Mouse (Mus musculus) CH12.LX (cell line): ENCODE results near the gene Cdc20b. TPM values are rescaled to one million over a fixed set of nuclear protein-coding genes. Genes with fewer than 3 reads are reported as not detected.

Source experiments
- DNase-seq: peaks from one replicate; pipeline ENCODE4 v3.0.0-alpha.2; 2013; ENCODE audit errors: extremely low read depth
- H3K27ac ChIP-seq: 2 replicates; pipeline ENCODE4 v1.5.1; 2012; ENCODE audit warnings: low read depth, mild to moderate bottlenecking, control low read depth, moderate library complexity; ENCODE audit not compliant: insufficient read depth
- H3K27me3 ChIP-seq: replicated peaks from 2 replicates; pipeline ENCODE3; 2012; ENCODE audit warnings: inconsistent platforms
- H3K36me3 ChIP-seq, 2 experiments: replicated peaks in 1 of 2; 2 replicates each; pipeline versions ENCODE3 to v1.6.1; 2012; ENCODE audit warnings: inconsistent platforms in 1 of 2, low read length in 1 of 2, mild to moderate bottlenecking in 1 of 2, mixed read lengths in 1 of 2, moderate library complexity in 1 of 2; ENCODE audit not compliant: control insufficient read depth in 1 of 2, insufficient read depth in 1 of 2
- H3K4me1 ChIP-seq, 2 experiments: 2 replicates each; pipeline ENCODE4 v1.6.1; 2012; ENCODE audit warnings: inconsistent platforms in 1 of 2, moderate library complexity in 1 of 2; ENCODE audit not compliant: insufficient read depth in 2 of 2, control insufficient read depth in 1 of 2
- H3K4me2 ChIP-seq: 2 replicates; pipeline ENCODE4 v1.6.1; 2012; ENCODE audit warnings: low read depth, mild to moderate bottlenecking, control low read depth; ENCODE audit not compliant: poor library complexity, insufficient read depth, severe bottlenecking
- H3K4me3 ChIP-seq, 3 experiments: fragments of 150-350 bp in 1 of 3; sonication (generic) in 1 of 3; replicated peaks in 1 of 3; 2 replicates each; pipeline versions ENCODE3 to v1.5.1; 2011 to 2012; ENCODE audit warnings: low read depth in 2 of 3, low read length in 2 of 3, mild to moderate bottlenecking in 2 of 3, moderate library complexity in 2 of 3, control low read depth in 1 of 3, improper control_type of control experiment in 1 of 3, inconsistent platforms in 1 of 3, mixed read lengths in 1 of 3; ENCODE audit not compliant: poor library complexity in 1 of 3
- H3K79me2 ChIP-seq: replicated peaks from 2 replicates; pipeline ENCODE4 v1.6.1; 2012; ENCODE audit warnings: mild to moderate bottlenecking, moderate library complexity; ENCODE audit not compliant: control insufficient read depth, poor library complexity, insufficient read depth, severe bottlenecking; ENCODE audit errors: extremely low read depth
- H3K9ac ChIP-seq: 2 replicates; pipeline ENCODE4 v1.6.1; 2012; ENCODE audit warnings: low read depth, mild to moderate bottlenecking, control low read depth, moderate library complexity; ENCODE audit not compliant: insufficient read depth
- H3K9me3 ChIP-seq: replicated peaks from 2 replicates; pipeline ENCODE3; 2012; ENCODE audit warnings: low read length, inconsistent platforms, mixed read lengths
- BHLHE40 ChIP-seq: IDR thresholded peaks from 2 replicates; pipeline ENCODE4 v1.6.1; 2011; ENCODE audit warnings: mild to moderate bottlenecking, low read depth, low read length, improper control_type of control experiment
- CTCF ChIP-seq, 2 experiments: IDR thresholded peaks in 1 of 2; conservative IDR thresholded peaks in 1 of 2; 2 replicates each; pipeline ENCODE4 v1.5.1; 2011 to 2012; ENCODE audit warnings: low read depth in 2 of 2, low read length in 2 of 2, improper control_type of control experiment in 1 of 2, inconsistent platforms in 1 of 2, mild to moderate bottlenecking in 1 of 2, moderate library complexity in 1 of 2
- E2F4 ChIP-seq: IDR thresholded peaks from 2 replicates; pipeline ENCODE4 v1.6.1; 2011; ENCODE audit warnings: low read depth, low read length, improper control_type of control experiment; ENCODE audit not compliant: insufficient replicate concordance
- ELF1 ChIP-seq: IDR thresholded peaks from 2 replicates; pipeline ENCODE4 v1.6.1; 2014; ENCODE audit warnings: low read depth, mild to moderate bottlenecking, inconsistent platforms, low read length, improper control_type of control experiment
- ETS1 ChIP-seq: conservative IDR thresholded peaks from 2 replicates; pipeline ENCODE4 v1.6.1; 2012; ENCODE audit warnings: low read depth, mild to moderate bottlenecking, inconsistent platforms, low read length, improper control_type of control experiment, moderate library complexity
- HCFC1 ChIP-seq: IDR thresholded peaks from 2 replicates; pipeline ENCODE4 v1.6.1; 2012; ENCODE audit warnings: low read depth, mild to moderate bottlenecking, inconsistent platforms, low read length, improper control_type of control experiment
- IRF4 ChIP-seq: IDR thresholded peaks from 2 replicates; pipeline ENCODE4 v1.6.1; 2014; ENCODE audit warnings: low read depth, mild to moderate bottlenecking, inconsistent platforms, low read length, improper control_type of control experiment
- JUN ChIP-seq: IDR thresholded peaks from 2 replicates; pipeline ENCODE4 v1.6.1; 2011; ENCODE audit warnings: low read depth, mild to moderate bottlenecking, low read length, improper control_type of control experiment, moderate library complexity; ENCODE audit not compliant: insufficient read depth
- JUND ChIP-seq: conservative IDR thresholded peaks from 2 replicates; pipeline ENCODE4 v1.6.1; 2011; ENCODE audit warnings: low read depth, low read length, improper control_type of control experiment
- KAT2A ChIP-seq: IDR thresholded peaks from 2 replicates; pipeline ENCODE4 v1.6.1; 2012; ENCODE audit warnings: low read length, improper control_type of control experiment, inconsistent platforms; ENCODE audit not compliant: insufficient replicate concordance
- MAFK ChIP-seq: IDR thresholded peaks from 2 replicates; pipeline ENCODE4 v1.6.1; 2011; ENCODE audit warnings: low read length, improper control_type of control experiment; ENCODE audit not compliant: insufficient replicate concordance
- MAX ChIP-seq: IDR thresholded peaks from 2 replicates; pipeline ENCODE4 v1.6.1; 2011; ENCODE audit warnings: low read length, improper control_type of control experiment
- MEF2A ChIP-seq: IDR thresholded peaks from 2 replicates; pipeline ENCODE4 v1.6.1; 2014; ENCODE audit warnings: low read depth, mild to moderate bottlenecking, inconsistent platforms, low read length, improper control_type of control experiment, borderline replicate concordance
- MXI1 ChIP-seq: IDR thresholded peaks from 2 replicates; pipeline ENCODE4 v1.6.1; 2011; ENCODE audit warnings: mild to moderate bottlenecking, low read depth, low read length, improper control_type of control experiment
- MYC ChIP-seq: IDR thresholded peaks from 2 replicates; pipeline ENCODE4 v1.6.1; 2011; ENCODE audit warnings: low read depth, mild to moderate bottlenecking, improper control_type of control experiment, low read length
- NELFE ChIP-seq: IDR thresholded peaks from 2 replicates; pipeline ENCODE4 v1.6.1; 2011; ENCODE audit warnings: low read depth, low read length, improper control_type of control experiment
- NRF1 ChIP-seq: IDR thresholded peaks from 2 replicates; pipeline ENCODE4 v1.6.1; 2014; ENCODE audit warnings: low read depth, mild to moderate bottlenecking, inconsistent platforms, low read length, improper control_type of control experiment, moderate library complexity
- PAX5 ChIP-seq: IDR thresholded peaks from 2 replicates; pipeline ENCODE4 v1.6.1; 2012; ENCODE audit warnings: low read length, inconsistent platforms, mixed read lengths
- POLR2A ChIP-seq: IDR thresholded peaks from 2 replicates; pipeline ENCODE4 v1.6.1; 2011; ENCODE audit warnings: low read depth, mild to moderate bottlenecking, improper control_type of control experiment, low read length
- SIN3A ChIP-seq: IDR thresholded peaks from 2 replicates; pipeline ENCODE4 v1.6.1; 2012; ENCODE audit warnings: low read length, improper control_type of control experiment, inconsistent platforms
- TCF12 ChIP-seq: IDR thresholded peaks from 2 replicates; pipeline ENCODE4 v1.6.1; 2014; ENCODE audit warnings: low read depth, mild to moderate bottlenecking, inconsistent platforms, low read length, improper control_type of control experiment
- USF2 ChIP-seq: conservative IDR thresholded peaks from 2 replicates; pipeline ENCODE4 v1.6.1; 2011; ENCODE audit warnings: low read depth, low read length, improper control_type of control experiment
- ZC3H11A ChIP-seq: IDR thresholded peaks from 2 replicates; pipeline ENCODE4 v1.6.1; 2012; ENCODE audit warnings: low read depth, mild to moderate bottlenecking, inconsistent platforms, low read length, improper control_type of control experiment
- ZMIZ1 ChIP-seq: IDR thresholded peaks from 2 replicates; pipeline ENCODE4 v1.6.1; 2012; ENCODE audit warnings: low read depth, mild to moderate bottlenecking, inconsistent platforms, low read length, improper control_type of control experiment
- ZNF384 ChIP-seq: IDR thresholded peaks from 2 replicates; pipeline ENCODE4 v1.6.1; 2012; ENCODE audit warnings: low read depth, low read length, improper control_type of control experiment, inconsistent platforms
- dilution Hi-C: fragments of 300-500 bp; cut with MboI; formaldehyde crosslinking; loops from 2 replicates; pipeline ENCODE4 v1.14.3; 2020; ENCODE audit warnings: low sequenced_read_pairs; ENCODE audit not compliant: extremely low pct_unique_long_range_greater_than_20kb, extremely low pct_ligation_motif_present
- in situ Hi-C: fragments of 300-500 bp; cut with MboI; formaldehyde crosslinking; loops from 3 replicates; pipeline ENCODE4 v1.14.3; 2019; ENCODE audit warnings: low sequenced_read_pairs, low pct_ligation_motif_present, low pct_unique_long_range_greater_than_20kb, mixed read lengths
- polyA plus RNA-seq: library from polyadenylated mRNA; unstranded; fragments of >175 nt; gene quantifications from 2 replicates; pipeline ENCODE4 v1.2.1, GENCODE M21; 2012; ENCODE audit warnings: low read depth; ENCODE audit not compliant: insufficient read length
- total RNA-seq, 2 experiments: library from RNA; depleted of rRNA; stranded (reverse); fragments of 300-350 nt in 1 of 2; fragments of >200 nt in 1 of 2; gene quantifications; 2 replicates each; pipeline ENCODE4 v1.2.3; 2012 to 2014

Gene Cdc20b
- total and polyA plus RNA-seq, 3 experiments: not detected

- TF ChIP-seq E2F4 (no peak), ETS1 (peak; percentile 37; the same call in 1 of the 2 replicates), NRF1 (peak; percentile 34; the same call in 1 of the 2 replicates), POLR2A (peak; percentile 84), MAFK (no peak), TCF12 (peak; percentile 74), IRF4 (0 out of 2 replicates have a peak, but pooled peaks have one; percentile 27), MYC (0 out of 2 replicates have a peak, but pooled peaks have one; percentile 31)
Observed at GRCm38 (mm10) chr13:112987532-112987943, 47.4 kb upstream of the Cdc20b start, which contains the start of gene Ccno (continued).

DNA sequence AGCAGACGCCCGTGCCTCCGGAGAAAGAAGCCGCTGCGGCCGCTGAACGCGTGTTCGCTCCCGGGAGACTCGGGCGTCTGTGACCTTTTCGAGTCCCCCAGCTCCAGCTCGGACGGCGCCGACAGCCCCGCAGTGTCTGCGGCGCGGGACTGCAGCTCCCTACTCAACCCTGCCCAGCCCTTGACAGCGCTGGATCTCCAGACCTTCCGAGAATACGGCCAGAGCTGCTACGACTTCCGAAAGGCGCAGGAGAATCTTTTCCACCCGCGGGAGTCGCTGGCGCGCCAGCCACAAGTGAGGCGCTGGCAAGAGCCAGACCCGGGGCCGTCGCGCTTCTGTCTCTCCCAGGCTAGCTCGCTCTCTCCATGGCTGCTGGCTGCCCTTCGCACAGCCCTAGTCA, 46.9 kb upstream of the Cdc20b start:
- Histone ChIP-seq H3K27me3 (peaks cover 77% of the 10 kb centered on the region), H3K9me3 (no peaks in the 10 kb centered on the region), H3K36me3 (no peaks in the 10 kb centered on the region), H3K27ac (no peak overlapping the region), H3K9ac (peak overlapping the region; percentile 11; the same call in 1 of the 2 replicates), H3K4me2 (peak overlapping the region; percentile 80), H3K4me3 (peak overlapping the region; percentile 13 to 48 (median 45)), H3K4me1 (peaks cover 3 to 14% of the 10 kb centered on the region in 2 experiments; a peak in 3 of 4 replicates), H3K79me2 (no peaks in the 10 kb centered on the region)
- no peak for DNase-seq
- dilution Hi-C loops (no loop called here), in situ Hi-C loops (loop anchor here (5.0 kb wide), 1 partner anchor 44 kb away; no protein-coding TSS in a partner anchor)
- TF ChIP-seq MEF2A: no peak
- no peak for TF ChIP-seq IRF4
- TF ChIP-seq NELFE: 0 out of 2 replicates have a peak, but pooled peaks have one; percentile 4
- TF ChIP-seq POLR2A: no peak
- 0 out of 2 replicates have a peak, but pooled peaks have one; percentile 3 for TF ChIP-seq ZMIZ1
- TF ChIP-seq PAX5: no peak
- TF ChIP-seq MAX: no peak
- TF ChIP-seq SIN3A: no peak
- TF ChIP-seq JUN: no peak
- TF ChIP-seq ZC3H11A: no peak
- TF ChIP-seq ELF1: no peak

DNA sequence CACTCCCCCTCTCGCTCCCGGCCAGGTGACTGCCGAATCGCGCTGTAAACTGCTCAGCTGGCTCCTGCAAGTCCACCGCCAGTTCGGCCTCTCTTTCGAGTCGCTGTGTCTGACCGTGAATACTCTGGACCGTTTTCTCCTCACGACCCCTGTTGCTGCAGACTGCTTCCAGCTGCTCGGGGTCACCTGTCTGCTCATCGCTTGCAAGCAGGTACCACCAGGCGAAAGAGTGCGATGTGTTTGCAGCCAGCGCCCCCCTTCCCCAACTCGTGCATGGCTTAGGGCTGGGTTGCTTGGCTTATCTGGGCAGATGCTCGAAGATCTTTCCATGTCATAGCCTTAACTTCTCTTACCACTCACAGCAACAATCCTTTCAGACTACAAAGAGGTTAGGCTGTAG, 46.0 kb upstream of the Cdc20b start:
- DNase-seq: no peak
- peaks cover 3 to 21% of the 10 kb centered on the region in 2 experiments; a peak in 3 of 4 replicates for H3K4me1 ChIP-seq
- in situ Hi-C loops (loop anchor here (5.0 kb wide), 1 partner anchor 43 kb away; no protein-coding TSS in a partner anchor), dilution Hi-C loops (no loop called here)
- TF ChIP-seq MYC (no peak), NRF1 (no peak), ZNF384 (no peak), MXI1 (no peak), JUND (no peak), USF2 (no peak), BHLHE40 (no peak), TCF12 (no peak), CTCF (conservative IDR thresholded peaks at IDR 0.05 in 1 of 2, IDR thresholded peaks at IDR 0.05 in 1 of 2; ENCODE audit: low read depth in 2 of 2, low read length in 2 of 2) (no peak), ZC3H11A (no peak), KAT2A (no peak), HCFC1 (no peak), MAFK (no peak), JUN (no peak)
- no peak overlapping the region for H3K27ac ChIP-seq
- peaks cover 82% of the 10 kb centered on the region for H3K27me3 ChIP-seq
- no peaks in the 10 kb centered on the region for H3K9me3 ChIP-seq
- no peak overlapping the region for H3K4me3 ChIP-seq
- H3K4me2 ChIP-seq: peak overlapping the region; percentile 80
- no peaks in the 10 kb centered on the region for H3K36me3 ChIP-seq
- H3K79me2 ChIP-seq: no peaks in the 10 kb centered on the region
- no peak overlapping the region for H3K9ac ChIP-seq
